Mouse (Mus musculus) G1E (cell line): ENCODE measurements around the gene Arg2. TPM values are rescaled to one million over a fixed set of nuclear protein-coding genes. Genes with fewer than 3 reads are reported as not detected.

ENCODE experiments used
- ATAC-seq: 2 replicates; pipeline ENCODE4 v1.8.0; 2016; ENCODE audit warnings: mild to moderate bottlenecking; ENCODE audit not compliant: insufficient number of reproducible peaks, poor library complexity, low FRiP score, severe bottlenecking; ENCODE audit errors: extremely low read depth
- DNase-seq: peaks from one replicate; pipeline ENCODE4 v3.0.0; 2012; ENCODE audit warnings: low spot score
- H3K27me3 ChIP-seq: 2 replicates; pipeline ENCODE4 v1.6.1; 2012; ENCODE audit warnings: mild to moderate bottlenecking, low read length, inconsistent platforms; ENCODE audit not compliant: insufficient read depth
- H3K36me3 ChIP-seq: replicated peaks from 2 replicates; pipeline ENCODE3; 2012; ENCODE audit warnings: mild to moderate bottlenecking, inconsistent platforms
- H3K4me1 ChIP-seq: 2 replicates; pipeline ENCODE4 v1.6.1; 2012; ENCODE audit warnings: low read depth, low read length, inconsistent platforms, mixed read lengths; ENCODE audit not compliant: insufficient read depth
- H3K4me3 ChIP-seq: 2 replicates; pipeline ENCODE4 v1.5.1; 2012; ENCODE audit warnings: low read depth, mild to moderate bottlenecking, inconsistent platforms, low read length, moderate library complexity, mixed read lengths
- H3K9me3 ChIP-seq: replicated peaks from 2 replicates; pipeline ENCODE4 v1.6.1; 2012; ENCODE audit warnings: inconsistent platforms
- CTCF ChIP-seq: IDR thresholded peaks from 2 replicates; pipeline ENCODE4 v1.5.1; 2012; ENCODE audit warnings: low read depth, low read length, inconsistent platforms, mixed read lengths
- GATA1 ChIP-seq: IDR thresholded peaks from 2 replicates; pipeline ENCODE4 v1.6.1; 2012; ENCODE audit warnings: borderline replicate concordance, low read length, inconsistent platforms, mixed read lengths
- GATA2 ChIP-seq: IDR thresholded peaks from 2 replicates; pipeline ENCODE4 v1.6.1; 2012; ENCODE audit warnings: low read depth, low read length, inconsistent platforms, borderline replicate concordance
- POLR2AphosphoS5 ChIP-seq: IDR thresholded peaks from 2 replicates; pipeline ENCODE4 v1.6.1; 2012; ENCODE audit warnings: low read depth, low read length, inconsistent platforms; ENCODE audit not compliant: insufficient replicate concordance
- TAL1 ChIP-seq: conservative IDR thresholded peaks from 2 replicates; pipeline ENCODE4 v1.6.1; 2012; ENCODE audit warnings: low read depth, low read length, inconsistent platforms, mixed read lengths
- polyA plus RNA-seq: library from polyadenylated mRNA; stranded (reverse); fragments of >175 nt; gene quantifications from 2 replicates; pipeline ENCODE4 v1.2.3, GENCODE M21; 2012
- total RNA-seq, 2 experiments: library from RNA; stranded (forward) in 1 of 2; stranded (reverse) in 1 of 2; fragments of 200-1000 nt in 1 of 2; fragments of >200 nt in 1 of 2; fragmentation: Nextera tagmentation in 1 of 2; gene quantifications; 2 replicates each; pipeline ENCODE4 v1.2.3; 2014 to 2017

Arg2 gene
- total RNA-seq (2014; fragmentation: Nextera tagmentation) (0.75 TPM in 1 of 2 replicates, not detected in the other), total RNA-seq (2017) (0.52 TPM in 1 of 2 replicates, not detected in the other), polyA plus RNA-seq (not detected in 2 replicates)

DNA sequence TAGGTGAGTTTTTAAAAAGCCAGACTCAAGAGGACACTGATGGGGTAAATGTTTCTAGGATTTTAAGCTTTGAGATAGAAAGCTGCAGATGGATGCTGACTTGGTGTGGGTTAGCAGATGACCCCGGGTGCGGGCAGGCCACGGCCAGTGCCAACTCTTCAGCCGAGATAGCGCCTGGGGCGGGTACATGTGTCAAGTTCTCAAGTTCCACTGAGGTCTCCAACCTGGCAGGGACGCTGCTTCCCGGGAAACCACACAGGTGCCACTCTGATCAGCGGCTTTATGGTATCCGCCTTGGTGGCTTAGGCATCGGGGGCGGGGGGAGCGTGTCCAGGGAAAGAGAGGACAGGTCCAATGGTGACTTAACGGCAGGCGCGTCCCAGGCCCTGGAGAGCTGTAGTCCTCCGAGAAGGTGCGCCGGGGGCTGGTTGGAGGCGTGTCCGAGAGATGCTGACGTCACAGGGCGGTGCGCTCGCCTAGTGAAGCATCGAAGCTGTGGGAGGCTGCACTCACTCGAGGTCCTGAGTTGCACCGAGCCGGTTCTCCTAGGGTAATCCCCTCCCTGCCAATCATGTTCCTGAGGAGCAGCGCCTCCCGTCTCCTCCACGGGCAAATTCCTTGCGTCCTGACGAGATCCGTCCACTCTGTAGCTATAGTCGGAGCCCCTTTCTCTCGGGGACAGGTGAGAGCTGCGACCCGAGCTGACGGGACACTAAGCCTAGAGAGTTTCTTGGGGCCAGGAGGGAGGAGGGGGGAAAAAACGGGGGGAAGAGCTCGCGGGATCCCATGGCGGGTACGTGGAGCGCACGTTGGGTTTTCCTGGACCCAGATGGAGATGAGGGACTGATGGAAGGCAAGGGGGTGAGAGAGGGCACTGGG is at the start of gene Arg2:
Gene Arg2 (plus strand): TSS at position 479 of the 879 bp plus-strand sequence.
- H3K4me3 ChIP-seq = peak within 1 kb of the TSS; percentile 58; the same call in 1 of the 2 replicates
- ATAC-seq (no peak), DNase-seq (peak; percentile 18)
- peaks cover 43% of the 10 kb centered on the region for H3K27me3 ChIP-seq
- TF ChIP-seq TAL1 (no peak), POLR2AphosphoS5 (no peak), CTCF (no peak), GATA2 (no peak), GATA1 (no peak)
- peaks cover 9% of the 10 kb centered on the region for H3K4me1 ChIP-seq
- no peaks in the 10 kb centered on the region for H3K9me3 ChIP-seq
- no peaks in the 10 kb centered on the region for H3K36me3 ChIP-seq

DNA sequence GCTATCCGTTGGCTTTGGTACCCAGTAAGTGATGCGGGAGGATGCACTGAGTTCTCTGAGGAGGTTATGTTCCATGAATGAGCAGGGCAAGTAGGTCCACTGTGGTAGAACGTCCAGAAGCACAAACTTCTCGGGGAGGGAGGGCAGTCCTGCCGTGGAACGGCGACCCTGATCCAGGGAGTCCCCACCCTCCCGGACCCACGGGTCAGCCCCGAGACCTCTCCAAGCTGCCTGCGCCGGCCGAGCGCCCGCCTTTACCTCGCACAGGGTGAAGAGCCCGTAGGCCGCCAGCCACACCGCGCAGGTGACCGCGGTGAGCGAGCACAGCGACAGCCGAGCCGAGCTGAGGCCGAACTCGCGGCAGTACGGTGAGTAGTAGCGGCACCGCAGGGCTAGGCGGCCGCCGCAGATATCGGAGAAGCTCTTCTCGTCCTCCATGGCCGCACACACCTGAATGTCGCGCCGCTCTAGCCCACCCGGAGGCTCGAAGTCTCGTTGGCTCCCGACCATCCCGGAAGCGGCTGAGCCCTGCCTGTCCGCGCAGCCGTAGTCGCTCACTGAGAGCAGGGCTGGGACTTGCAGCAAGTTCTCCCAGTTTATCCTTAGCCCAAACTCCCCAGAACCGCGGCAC is 41.3 kb upstream of the Arg2 start, which contains the start of gene Pigh:
Gene Pigh (minus strand): TSS at position 470 of the 631 bp plus-strand sequence.
- peak within 1 kb of the TSS; percentile 85 for H3K4me3 ChIP-seq
- ATAC-seq (peak; percentile 95), DNase-seq (peak; percentile 95)
- no peak for TF ChIP-seq POLR2AphosphoS5
- TF ChIP-seq CTCF = no peak
- TF ChIP-seq GATA2 = no peak
- no peak for TF ChIP-seq GATA1
- no peak for TF ChIP-seq TAL1
- H3K9me3 ChIP-seq = no peaks in the 10 kb centered on the region; the same call in 1 of the 2 replicates
- H3K36me3 ChIP-seq = peaks cover 39% of the 10 kb centered on the region
- peaks cover 29% of the 10 kb centered on the region for H3K4me1 ChIP-seq
- H3K27me3 ChIP-seq = 0 out of 2 replicates have a peak, but pooled peaks cover 4% of the 10 kb centered on the region

DNA sequence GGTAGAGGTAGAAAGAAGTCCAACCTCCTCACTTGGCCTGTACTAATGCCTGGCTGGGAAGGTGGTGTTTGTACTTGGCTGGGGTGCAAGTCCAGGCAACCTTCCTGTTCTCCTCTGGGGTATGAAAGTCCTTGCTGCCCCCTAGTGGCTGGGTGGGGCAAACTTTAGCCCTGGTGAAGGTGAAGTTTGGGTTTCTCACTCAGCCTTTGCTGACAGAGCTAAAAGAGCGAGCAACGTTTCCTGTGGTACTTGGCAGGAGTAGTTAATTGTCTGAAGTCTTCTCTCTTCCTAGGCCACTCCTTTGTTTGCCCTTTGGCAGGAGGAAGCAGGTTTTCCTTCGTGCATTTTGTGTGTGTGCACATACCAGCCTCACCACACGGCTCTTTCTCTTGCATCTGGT is 38.0 kb upstream of the Arg2 start:
- no peaks in the 10 kb centered on the region; the same call in 1 of the 2 replicates for H3K9me3 ChIP-seq
- peaks cover 18% of the 10 kb centered on the region for H3K4me1 ChIP-seq
- H3K27me3 ChIP-seq = peaks cover 15% of the 10 kb centered on the region
- H3K36me3 ChIP-seq = peaks cover 7% of the 10 kb centered on the region
- DNase-seq = peak; percentile 55
- TF ChIP-seq GATA1 = no peak
- TF ChIP-seq TAL1 = no peak
- peak; percentile 71 for TF ChIP-seq CTCF
- ATAC-seq = peak; percentile 35
- H3K4me3 ChIP-seq = no peak overlapping the region

DNA sequence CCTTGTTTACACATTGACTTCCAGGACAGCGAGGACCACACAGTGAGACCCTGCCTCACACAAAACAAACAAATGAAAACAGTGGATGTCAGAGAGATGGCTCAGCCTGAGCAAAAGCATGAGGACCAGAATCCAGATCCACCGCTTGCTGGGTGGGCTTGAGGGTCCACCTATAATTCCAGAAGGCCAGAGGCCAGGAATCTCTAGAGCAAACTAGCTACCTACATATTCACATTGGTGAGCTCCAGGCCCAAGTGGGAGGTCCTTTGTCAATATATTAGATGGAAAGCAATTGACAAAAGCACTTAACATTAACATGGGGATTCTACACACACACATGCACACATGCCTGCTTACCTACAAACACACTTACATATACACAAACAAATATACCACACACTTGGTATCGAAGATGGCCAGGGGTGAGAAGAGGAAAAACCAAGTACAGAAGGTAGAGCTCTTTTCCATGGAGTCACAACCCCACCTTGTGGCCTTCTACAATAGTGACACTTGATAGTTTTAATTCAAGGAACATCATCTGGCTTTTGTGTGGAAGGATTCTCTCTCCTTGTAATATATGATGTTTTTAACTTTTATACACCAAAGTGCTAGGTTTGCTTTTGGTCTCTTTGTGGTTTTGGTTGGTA is 33.3 kb upstream of the Arg2 start:
- Histone ChIP-seq H3K36me3 (no peaks in the 10 kb centered on the region), H3K9me3 (no peaks in the 10 kb centered on the region), H3K4me1 (peaks cover 5% of the 10 kb centered on the region), H3K4me3 (no peak overlapping the region), H3K27me3 (peaks cover 32% of the 10 kb centered on the region)
- TF ChIP-seq CTCF (0 out of 2 replicates have a peak, but pooled peaks have one; percentile 22), POLR2AphosphoS5 (no peak), TAL1 (no peak), GATA1 (no peak)
- ATAC-seq = no peak
- DNase-seq = no peak

DNA sequence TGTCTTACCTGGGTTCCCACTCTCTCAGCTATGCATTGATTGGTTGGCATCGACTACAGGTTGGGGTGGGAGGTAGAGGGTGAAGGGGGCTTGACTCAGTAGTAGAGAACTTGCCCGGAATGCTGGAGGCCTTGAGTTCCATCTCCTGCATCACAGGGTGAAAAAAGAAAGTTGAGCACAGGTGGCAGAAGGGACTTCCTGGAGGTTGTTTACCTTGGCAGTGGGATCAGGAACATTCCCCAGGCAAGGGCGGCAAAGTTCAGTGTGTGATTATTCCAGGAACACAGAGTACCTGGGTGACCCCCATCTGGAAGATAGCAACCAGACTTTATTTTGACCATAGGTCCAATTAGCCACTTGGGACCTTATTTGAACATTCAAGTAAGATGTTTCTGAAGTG is 26.8 kb upstream of the Arg2 start:
- H3K9me3 ChIP-seq = no peaks in the 10 kb centered on the region
- ATAC-seq = no peak
- peaks cover 15% of the 10 kb centered on the region for H3K27me3 ChIP-seq
- H3K4me3 ChIP-seq = no peak overlapping the region
- no peaks in the 10 kb centered on the region for H3K36me3 ChIP-seq
- no peak for TF ChIP-seq GATA2
- no peak for TF ChIP-seq GATA1
- TF ChIP-seq POLR2AphosphoS5 = no peak
- TF ChIP-seq TAL1 = no peak
- no peak for TF ChIP-seq CTCF
- H3K4me1 ChIP-seq = peaks cover 2% of the 10 kb centered on the region; the same call in 1 of the 2 replicates
- DNase-seq = no peak

DNA sequence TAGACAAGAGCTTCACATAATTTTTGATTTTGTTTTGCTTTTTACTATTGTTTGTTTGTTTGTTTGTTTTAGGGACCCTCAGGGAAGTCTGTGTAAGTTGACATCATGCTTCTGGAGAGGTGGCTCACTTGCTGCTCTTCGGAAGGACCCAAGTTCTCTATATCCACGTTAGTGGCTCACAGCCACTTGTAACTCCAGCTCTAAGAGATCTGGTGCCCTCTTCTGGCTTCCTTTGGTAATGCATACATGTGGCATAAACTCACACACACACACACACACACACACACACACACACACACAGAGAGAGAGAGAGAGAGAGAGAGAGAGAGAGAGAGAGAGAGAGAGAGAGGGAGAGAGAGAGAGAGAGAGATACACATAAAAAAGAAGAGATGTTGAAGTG is 26.0 kb upstream of the Arg2 start:
- peaks cover 2% of the 10 kb centered on the region; the same call in 1 of the 2 replicates for H3K4me1 ChIP-seq
- H3K27me3 ChIP-seq = peaks cover 15% of the 10 kb centered on the region
- H3K36me3 ChIP-seq = no peaks in the 10 kb centered on the region
- DNase-seq (no peak), ATAC-seq (no peak)
- no peak for TF ChIP-seq POLR2AphosphoS5
- no peak for TF ChIP-seq GATA1
- TF ChIP-seq CTCF = no peak
- no peak for TF ChIP-seq GATA2
- no peak for TF ChIP-seq TAL1
- H3K4me3 ChIP-seq = no peak overlapping the region
- no peaks in the 10 kb centered on the region for H3K9me3 ChIP-seq
